ENCODE assay signal across 8 mouse cellular contexts in genomic region chr5:114707265-114708068, GRCm38 (mm10). TPM values are rescaled to one million over a fixed set of nuclear protein-coding genes. Genes with fewer than 3 reads are reported as not detected.
DNase-seq lines count a peak whose midpoint lies in the region; ATAC-seq lines count a peak whose summit lies in the region.

TSS of gene Tchp (plus strand) at chr5:114707760.

- H3K4me3 ChIP-seq in hindbrain, embryonic 12.5 days, result peak within 1 kb of the TSS; percentile 84

- DNase-seq in Muller cell, postnatal 12 days (ENCODE audit: inconsistent ontology term), result peak; percentile 93
- peak; percentile 92 for DNase-seq in cerebellum, adult 9-11 months
- peak; percentile 87 to 92 for DNase-seq in frontal cortex, postnatal 10 days (ENCODE audit: low spot score in 2 of 2)
- DNase-seq in layer of hippocampus, postnatal 14 days (ENCODE audit: low spot score in 2 of 2), result peak; percentile 93 to 95
- peak; percentile 96 for DNase-seq in lung, postnatal 14 days
- peak; percentile 94 for DNase-seq in retina, adult 2 months (ENCODE audit: low read depth, low spot score)
- DNase-seq in thymus, postnatal 36 days, result peak; percentile 92 to 93

- peaks cover 12% of the 10 kb centered on the region for H3K4me1 ChIP-seq in hindbrain, embryonic 12.5 days

- no peaks in the 10 kb centered on the region for H3K9me3 ChIP-seq in hindbrain, embryonic 12.5 days (replicated peaks)

- H3K27me3 ChIP-seq in hindbrain, embryonic 12.5 days, result no peaks in the 10 kb centered on the region

- peak; percentile 69 for ATAC-seq in hindbrain, embryonic 12.5 days (ENCODE audit: low FRiP score)

- H3K9ac ChIP-seq in hindbrain, embryonic 12.5 days, result peak within 1 kb of the TSS; percentile 82

- no peak within 1 kb of the TSS for H3K27ac ChIP-seq in hindbrain, embryonic 12.5 days

- H3K36me3 ChIP-seq in hindbrain, embryonic 12.5 days, result peaks cover 33% of the 10 kb centered on the region

- 3% methylated on average over 49 of the region's 49 CpGs for WGBS in hindbrain, embryonic 12.5 days

- H3K4me2 ChIP-seq in hindbrain, embryonic 12.5 days (replicated peaks), result peak within 1 kb of the TSS; percentile 65

RNA-seq across cellular contexts. Expression of gene Tchp, which starts in this region (rescaled TPM):
- 19.6 and 21.1 TPM in 2 replicates for polyA plus RNA-seq in hindbrain, embryonic 12.5 days (2016; fragmentation: Nextera tagmentation; extraction: Ambion mirVana)
- 10 to 100 TPM; 12.1 to 13.1 TPM for total RNA-seq in layer of hippocampus, postnatal 14 days (2021)
